Mouse (Mus musculus) T-helper 17 cell (primary cell): ENCODE data around the gene Scd2.

ENCODE experiments used
- in situ Hi-C, 2 experiments: fragments of 300-600 bp; cut with MboI, MseI; formaldehyde crosslinking; loops; 1 replicate in 1 of 2; 2 replicates in 1 of 2; pipeline ENCODE4 v1.15.1; 2025; ENCODE audit warnings: high pct_unique_total_duplicates in 2 of 2

Scd2 gene

DNA sequence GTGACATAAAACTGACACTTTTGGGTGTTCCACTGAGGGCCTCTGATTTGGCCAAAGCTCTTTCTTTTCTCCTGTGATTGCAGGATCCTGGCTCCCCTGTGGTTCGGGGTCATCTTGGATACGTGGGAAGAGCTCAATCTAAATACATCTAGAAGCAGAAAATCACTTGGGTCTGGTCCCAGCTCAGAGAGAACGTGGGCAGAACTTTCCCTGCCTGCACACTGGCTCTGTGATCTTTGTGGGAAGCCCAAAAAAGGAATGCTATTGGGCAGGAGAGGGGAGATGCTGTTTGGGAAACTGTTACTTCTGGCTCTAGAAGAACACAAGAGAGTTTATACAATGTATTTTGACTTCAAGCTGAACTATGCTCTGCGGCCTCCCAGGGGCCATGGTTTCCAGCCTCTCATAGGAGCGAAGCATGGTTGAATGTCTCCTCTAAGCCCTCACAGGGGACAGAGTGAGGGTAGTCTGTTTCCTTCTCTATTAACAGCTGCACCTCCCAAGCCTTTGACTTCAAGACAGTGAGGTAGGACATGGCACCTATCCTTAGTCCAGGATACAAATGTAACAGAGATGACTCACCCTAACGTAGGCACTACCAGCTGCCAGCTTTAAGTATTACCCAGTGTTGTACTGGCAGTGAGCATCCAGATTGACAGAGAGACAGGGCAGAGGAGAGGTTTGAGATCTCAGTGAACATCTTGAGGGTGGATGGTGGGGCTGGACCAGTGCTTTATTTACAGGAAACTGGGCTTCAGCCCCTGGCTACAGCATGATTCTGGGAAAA, 42.6 kb downstream of the Scd2 start:
- in situ Hi-C loops, result loop anchor here in 1 of 2 experiments (10.0 kb wide), 1 partner anchor 869 kb away; no protein-coding TSS in a partner anchor

DNA sequence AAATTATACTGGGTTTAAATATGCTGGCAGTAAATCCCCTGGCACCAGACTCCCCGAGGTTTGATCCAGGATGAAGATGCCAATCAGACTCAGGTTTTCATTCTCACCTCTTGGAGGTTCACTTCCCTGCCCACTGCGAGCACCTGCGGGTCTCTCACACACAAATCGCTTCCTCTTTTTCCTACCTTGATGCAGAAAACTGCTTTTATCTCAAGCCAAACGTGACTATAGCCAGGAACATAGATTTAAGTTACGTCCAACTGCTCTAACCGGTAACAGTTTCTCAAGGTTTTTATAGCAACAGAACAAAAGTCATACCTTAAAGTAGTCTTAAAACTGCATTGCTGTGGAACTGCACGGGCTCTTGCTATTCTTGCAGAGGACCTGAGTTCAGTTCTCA, 56.2 kb downstream of the Scd2 start:
- in situ Hi-C loops, result loop anchor here in 1 of 2 experiments (10.0 kb wide), 1 partner anchor 1145 kb away; no protein-coding TSS in a partner anchor

DNA sequence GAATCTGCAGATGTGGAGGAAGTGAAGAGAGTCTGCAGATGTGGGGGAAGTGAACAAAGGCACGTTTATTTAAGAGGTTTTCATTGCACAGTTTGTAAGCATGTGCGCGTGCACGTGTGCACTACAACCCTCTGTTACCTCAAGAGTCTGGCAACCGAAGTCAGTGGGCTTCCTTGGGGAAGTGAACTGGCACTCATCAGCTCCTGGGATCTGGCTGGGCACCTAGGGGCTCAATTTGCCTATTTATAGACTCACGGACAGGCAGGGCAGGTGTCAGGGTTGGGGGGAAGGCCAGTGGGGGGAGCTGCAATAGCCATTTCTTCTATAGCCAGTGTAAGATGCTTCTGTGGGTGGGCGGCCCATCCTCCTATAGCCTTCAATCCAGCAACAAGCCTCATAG, 58.3 kb downstream of the Scd2 start:
- in situ Hi-C loops, result no loop called here
